Mouse (Mus musculus) inflammation-experienced regulatory T-cells (primary cell): Measurements from ENCODE around the gene Ccdc169. TPM values are rescaled to one million over a fixed set of nuclear protein-coding genes. Genes with fewer than 3 reads are reported as not detected.

Source experiments
- polyA plus RNA-seq, 2 experiments: library from polyadenylated mRNA; unstranded; fragments of 100-300 nt; shearing (Covaris generic); gene quantifications; one replicate each; pipeline ENCODE4 v1.2.1; 2017

Ccdc169 gene
- not detected for polyA plus RNA-seq

DNA sequence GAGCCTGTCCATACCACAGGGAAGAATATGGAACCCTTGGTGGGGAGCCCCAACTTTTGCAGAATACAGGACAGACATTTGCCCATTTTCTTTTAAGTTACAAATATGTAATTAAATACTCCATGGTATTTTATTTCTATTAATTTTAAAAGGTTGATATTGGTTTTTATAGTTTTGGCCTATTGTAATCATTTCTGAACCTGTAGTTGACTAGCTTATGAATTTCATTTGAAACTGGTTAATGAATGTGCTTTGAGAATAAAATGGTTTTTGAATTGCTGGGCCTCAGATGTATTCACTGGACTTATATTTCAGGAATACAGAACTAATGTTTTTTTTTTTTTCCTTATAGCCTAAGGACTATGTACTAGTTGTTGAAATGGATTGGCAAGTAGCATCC, at the start of gene Ccdc169:
Ccdc169 (plus strand) TSS at position 301 of the 400 bp plus-strand sequence.

DNA sequence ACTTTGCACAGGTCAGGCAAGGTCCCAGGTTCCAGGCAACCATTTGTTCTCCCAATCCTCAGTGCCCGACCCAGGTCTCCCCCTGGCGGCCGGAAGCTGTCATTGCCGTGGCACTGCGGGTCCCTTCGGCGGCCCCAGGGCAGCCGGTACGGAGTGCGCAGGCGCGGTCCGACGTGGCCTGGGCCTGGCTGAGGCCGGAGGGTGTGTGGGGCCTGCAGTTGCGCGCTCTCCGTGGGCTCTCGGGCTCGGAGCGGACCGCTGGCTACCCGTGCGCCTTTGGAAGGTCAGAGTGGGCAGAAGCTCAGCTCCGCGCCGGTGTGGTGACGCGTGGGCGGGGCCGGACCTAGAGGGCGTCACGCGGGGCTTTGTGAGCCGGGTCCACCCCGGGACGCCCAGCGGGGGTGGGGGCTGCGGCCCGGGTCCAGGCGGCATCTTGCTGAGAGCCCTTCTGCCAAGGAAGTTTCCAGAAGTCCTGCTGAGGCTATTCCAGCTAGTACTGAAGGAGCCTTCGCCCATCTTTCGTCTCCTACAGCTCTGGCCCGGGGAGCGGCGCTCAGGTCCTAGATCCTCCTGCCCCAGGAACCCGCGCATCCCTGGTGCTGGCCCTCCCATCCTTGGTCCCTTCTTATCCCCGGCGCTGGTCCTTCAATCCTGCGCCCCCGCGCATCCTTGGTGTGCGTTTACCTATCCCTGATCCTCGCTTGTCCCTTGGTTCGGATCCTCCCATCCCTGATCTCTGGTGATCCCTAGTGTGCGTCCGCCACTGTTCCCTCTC, 25.0 kb upstream of the Ccdc169 start, which contains the start of gene Spg20:
Spg20 (plus strand) TSS at position 174 of the 775 bp plus-strand sequence.

GRCm38 (mm10) chr3:55181766-55182165, 44.6 kb downstream of the Ccdc169 start, which contains the start of gene Sohlh2:
Sohlh2 (plus strand) TSS chr3:55182028.

Other genes starting within 250 kb of the Ccdc169 start
- under 1 TPM in 1 of 2 experiments, not detected in 1; 0.32 TPM for gene Sertm1, start 221.5 kb upstream of the Ccdc169 start, polyA plus RNA-seq
- 1 to 10 TPM in 1 of 2 experiments, not detected in 1; 1.2 TPM for gene Ccna1, start 81.8 kb upstream of the Ccdc169 start, polyA plus RNA-seq
- 10 to 100 TPM; 26.4 to 30.2 TPM for gene Spg20, start 25.2 kb upstream of the Ccdc169 start, polyA plus RNA-seq
- gene Sohlh2, start 44.7 kb downstream of the Ccdc169 start, polyA plus RNA-seq, result not detected
- 1 to 10 TPM in 1 of 2 experiments, under 1 TPM in 1; 0.19 to 3.6 TPM for gene Dclk1, start 105.0 kb downstream of the Ccdc169 start, polyA plus RNA-seq